Mouse (Mus musculus): Measurements from ENCODE around the gene Cyfip2.

DNA sequence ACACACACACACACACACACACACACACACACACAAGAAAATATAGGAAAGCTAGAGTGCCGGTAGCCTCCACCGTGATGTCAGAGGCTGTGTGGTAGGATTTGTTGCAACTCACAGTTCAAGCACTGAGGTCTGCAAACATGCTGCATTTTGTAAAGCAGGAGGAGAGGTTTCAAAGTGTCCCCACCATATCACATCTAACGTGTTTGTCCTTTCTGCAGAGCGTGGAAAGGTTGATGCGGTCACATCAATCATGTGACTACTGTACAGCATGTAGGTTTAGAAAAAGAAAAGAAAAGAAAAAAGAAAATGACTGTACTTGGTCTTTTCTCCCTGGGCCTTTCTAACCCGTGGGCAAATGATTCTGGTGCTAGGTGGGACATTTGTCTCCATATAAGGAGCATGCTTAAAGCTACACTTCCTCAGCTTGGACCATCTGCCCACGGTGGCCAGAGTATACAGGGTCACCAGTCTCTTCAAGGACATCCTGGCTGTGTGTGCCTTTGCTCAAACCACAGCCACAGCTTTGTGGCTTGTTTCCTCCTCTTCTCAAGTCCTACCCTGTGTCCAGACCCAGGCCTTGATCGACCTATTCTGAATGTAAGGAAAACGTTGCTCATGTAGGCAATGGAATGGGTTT lies 6.7 kb downstream of the Cyfip2 start:
- TF ChIP-seq POLR2A (IDR thresholded peaks at IDR 0.05; ENCODE audit: extremely low read depth, insufficient read depth, low read length) (no peak), CTCF (IDR thresholded peaks at IDR 0.05; ENCODE audit: low read depth, low read length) (no peak)

Data from liver, adult 2 months (tissue).